Mouse (Mus musculus) embryonic facial prominence, embryonic 11.5 days (tissue): ENCODE measurements around the gene Bicra. TPM values are rescaled to one million over a fixed set of nuclear protein-coding genes. Genes with fewer than 3 reads are reported as not detected.

Experiments used
- ATAC-seq: fragments of 200-750 bp; cut with Nextera tagmentation; replicated peaks from 2 replicates; pipeline ENCODE4 v1.8.0; 2017; ENCODE audit warnings: low read depth; ENCODE audit not compliant: insufficient number of reproducible peaks, low FRiP score, low TSS enrichment
- DNase-seq: peaks from one replicate; pipeline ENCODE4 v3.0.0-alpha.2; 2015; ENCODE audit warnings: low spot score
- H3K27ac ChIP-seq: fragments of 300-500 bp; sonication (generic); replicated peaks from 2 replicates; pipeline ENCODE4 v1.5.1; 2014; ENCODE audit warnings: mild to moderate bottlenecking, low read depth, low read length, control low read depth
- H3K27me3 ChIP-seq: fragments of 300-500 bp; sonication (generic); 2 replicates; pipeline ENCODE4 v1.6.1; 2014; ENCODE audit warnings: mild to moderate bottlenecking, low read length, moderate library complexity, mixed read lengths; ENCODE audit not compliant: control insufficient read depth, insufficient read depth
- H3K36me3 ChIP-seq: fragments of 300-500 bp; sonication (generic); replicated peaks from 2 replicates; pipeline ENCODE4 v1.6.1; 2014; ENCODE audit warnings: low read depth, mild to moderate bottlenecking, low read length, moderate library complexity, mixed read lengths; ENCODE audit not compliant: control insufficient read depth, insufficient read depth
- H3K4me1 ChIP-seq: fragments of 300-500 bp; sonication (generic); 2 replicates; pipeline ENCODE4 v1.6.1; 2014; ENCODE audit warnings: low read length, mixed read lengths; ENCODE audit not compliant: control insufficient read depth, insufficient read depth
- H3K4me2 ChIP-seq: fragments of 300-500 bp; sonication (generic); 2 replicates; pipeline ENCODE4 v1.6.1; 2014; ENCODE audit warnings: low read depth, mild to moderate bottlenecking, control low read depth, low read length, moderate library complexity
- H3K4me3 ChIP-seq: fragments of 300-500 bp; sonication (generic); 2 replicates; pipeline ENCODE4 v1.5.1; 2014; ENCODE audit warnings: low read depth, low read length, control low read depth
- H3K9ac ChIP-seq: fragments of 300-500 bp; sonication (generic); replicated peaks from 2 replicates; pipeline ENCODE4 v1.6.1; 2014; ENCODE audit warnings: mild to moderate bottlenecking, control low read depth, low read length
- H3K9me3 ChIP-seq: fragments of 300-500 bp; sonication (generic); replicated peaks from 2 replicates; pipeline ENCODE4 v1.6.1; 2016; ENCODE audit warnings: mild to moderate bottlenecking, low read length, inconsistent platforms, mixed read lengths; ENCODE audit not compliant: control insufficient read depth
- WGBS: fragments of 180-500 bp; shearing (Covaris S2); extraction: QIAGEN DNeasy Blood & Tissue Kit; methylation state at CpG from one replicate; pipeline ENCODE4 v1.1.7; 2014; 5-methylcytosine and 5-hydroxymethylcytosine counted together
- polyA plus RNA-seq: library from polyadenylated mRNA; unstranded; fragments of >200 nt; fragmentation: Nextera tagmentation; extraction: Ambion mirVana; gene quantifications from 2 replicates; pipeline ENCODE4 v1.2.1, GENCODE M21; 2014

Bicra gene
- polyA plus RNA-seq, 1 experiment from 2014 or later, result 4.2 TPM

DNA sequence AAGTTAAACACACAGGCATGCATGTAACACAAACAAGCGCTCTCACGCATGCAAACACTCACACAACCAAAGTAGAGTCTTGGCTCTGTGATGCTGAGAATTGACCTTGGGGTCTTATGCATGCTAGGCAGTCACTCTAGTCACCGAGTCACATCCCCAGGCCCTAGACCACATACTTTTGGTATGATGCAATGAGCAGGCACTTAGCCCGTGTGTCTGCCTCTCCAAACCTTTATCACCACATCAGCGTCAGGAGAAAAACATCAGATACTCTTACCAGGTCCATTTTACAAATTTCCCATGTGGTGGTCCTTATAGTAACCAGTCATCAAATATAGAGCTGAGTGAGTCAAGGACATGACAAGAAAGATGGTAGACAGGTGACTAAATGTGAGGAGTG lies 37.1 kb downstream of the Bicra start:
- DNase-seq, result no peak
- H3K4me1 ChIP-seq, result no peaks in the 10 kb centered on the region
- no peak overlapping the region for H3K9ac ChIP-seq
- no peaks in the 10 kb centered on the region for H3K27me3 ChIP-seq
- H3K4me2 ChIP-seq, result no peak overlapping the region
- 85% methylated on average over 5 of the region's 5 CpGs for WGBS
- H3K9me3 ChIP-seq, result no peaks in the 10 kb centered on the region
- no peaks in the 10 kb centered on the region; the same call in 1 of the 2 replicates for H3K36me3 ChIP-seq
- no peak for ATAC-seq
- H3K27ac ChIP-seq, result no peak overlapping the region
- H3K4me3 ChIP-seq, result no peak overlapping the region

DNA sequence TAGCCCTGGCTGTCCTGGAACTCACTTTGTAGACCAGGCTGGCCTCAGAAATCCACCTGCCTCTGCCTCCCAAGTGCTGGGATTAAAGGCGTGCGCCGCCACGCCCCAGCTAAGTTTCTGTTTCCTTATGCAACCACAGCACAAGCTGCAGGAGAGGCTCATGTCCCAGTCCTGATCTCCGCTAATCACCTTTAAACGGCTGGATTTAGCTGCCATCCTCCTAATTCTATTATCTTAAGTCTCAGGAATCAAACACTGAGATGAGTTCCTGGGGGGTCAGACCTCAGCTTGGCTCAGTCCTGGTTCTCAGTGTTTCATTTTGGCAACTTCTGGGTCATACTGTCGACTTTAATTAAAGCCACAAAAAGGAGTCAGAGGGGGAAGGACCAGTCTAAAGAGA lies 38.1 kb downstream of the Bicra start:
- no peak overlapping the region for H3K4me2 ChIP-seq
- H3K4me1 ChIP-seq, result no peaks in the 10 kb centered on the region
- no peak for ATAC-seq
- whole genome bisulfite sequencing, result 86% methylated on average over 7 of the region's 7 CpGs
- H3K36me3 ChIP-seq, result no peaks in the 10 kb centered on the region; the same call in 1 of the 2 replicates
- H3K27ac ChIP-seq, result no peak overlapping the region
- H3K4me3 ChIP-seq, result no peak overlapping the region
- H3K27me3 ChIP-seq, result no peaks in the 10 kb centered on the region
- H3K9ac ChIP-seq, result no peak overlapping the region
- no peaks in the 10 kb centered on the region for H3K9me3 ChIP-seq
- no peak for DNase-seq

DNA sequence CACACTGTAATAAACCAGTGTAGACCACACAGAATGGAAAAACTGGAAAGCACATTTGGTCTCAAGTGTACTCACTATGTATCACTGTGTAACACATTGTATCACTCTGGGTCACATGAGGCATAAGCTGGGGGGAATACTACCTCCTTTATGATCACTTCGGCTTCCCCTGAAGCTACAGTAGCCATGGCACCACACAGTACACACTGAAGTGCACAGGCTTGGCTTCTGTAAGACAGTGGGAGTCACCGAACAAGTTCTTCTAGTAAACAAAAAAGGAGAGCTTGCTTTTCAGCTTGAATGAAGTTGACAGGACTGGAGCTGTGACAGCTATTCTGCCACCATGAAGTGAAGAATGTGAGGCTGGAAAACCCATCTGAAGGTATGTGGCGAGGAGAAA lies 42.7 kb downstream of the Bicra start:
- no peaks in the 10 kb centered on the region for H3K27me3 ChIP-seq
- DNase-seq (peak; percentile 15), ATAC-seq (no peak)
- H3K4me2 ChIP-seq, result no peak overlapping the region
- H3K4me1 ChIP-seq, result no peaks in the 10 kb centered on the region
- H3K4me3 ChIP-seq, result no peak overlapping the region
- no peak overlapping the region for H3K9ac ChIP-seq
- no peak overlapping the region for H3K27ac ChIP-seq
- WGBS, result 81% methylated on average over 3 of the region's 3 CpGs
- H3K9me3 ChIP-seq, result no peaks in the 10 kb centered on the region
- no peaks in the 10 kb centered on the region for H3K36me3 ChIP-seq

DNA sequence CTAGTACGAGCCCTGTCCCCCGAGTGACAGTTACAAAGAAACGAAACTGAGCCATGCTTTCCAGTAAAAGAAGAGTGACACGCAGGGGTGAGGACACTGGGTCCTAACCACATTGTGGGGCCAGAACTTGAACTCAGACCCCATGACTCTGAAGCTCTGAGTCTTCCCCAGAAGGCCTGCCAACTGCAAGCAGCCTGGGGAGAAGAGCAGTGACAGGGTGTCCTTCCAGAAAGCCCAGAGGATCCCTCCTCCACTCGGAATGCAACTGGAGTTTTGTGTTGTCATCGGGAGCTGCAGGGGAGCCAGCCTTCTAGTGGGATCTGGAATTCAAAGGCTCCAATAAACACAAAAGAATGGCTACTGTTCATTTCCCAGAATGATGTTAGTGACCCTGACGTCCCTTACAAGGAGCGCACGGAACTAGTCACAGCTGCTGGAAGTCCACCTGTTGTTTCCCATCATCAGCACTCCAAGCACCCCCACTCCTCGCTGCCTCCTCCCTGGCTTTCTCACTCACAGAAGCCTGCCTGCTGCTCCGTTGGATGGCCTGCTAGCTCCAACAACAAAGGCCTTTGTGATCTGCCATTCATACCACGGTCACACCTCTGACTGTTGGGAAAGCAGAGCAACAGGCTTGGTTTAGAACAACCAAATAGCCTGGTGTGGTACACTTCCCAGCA lies 43.4 kb downstream of the Bicra start:
- Histone ChIP-seq H3K4me1 (no peaks in the 10 kb centered on the region), H3K27me3 (no peaks in the 10 kb centered on the region), H3K9me3 (no peaks in the 10 kb centered on the region), H3K4me3 (no peak overlapping the region), H3K36me3 (no peaks in the 10 kb centered on the region), H3K4me2 (no peak overlapping the region), H3K9ac (no peak overlapping the region), H3K27ac (no peak overlapping the region)
- ATAC-seq, result no peak
- WGBS, result 69% methylated on average over 12 of the region's 12 CpGs
- no peak for DNase-seq

DNA sequence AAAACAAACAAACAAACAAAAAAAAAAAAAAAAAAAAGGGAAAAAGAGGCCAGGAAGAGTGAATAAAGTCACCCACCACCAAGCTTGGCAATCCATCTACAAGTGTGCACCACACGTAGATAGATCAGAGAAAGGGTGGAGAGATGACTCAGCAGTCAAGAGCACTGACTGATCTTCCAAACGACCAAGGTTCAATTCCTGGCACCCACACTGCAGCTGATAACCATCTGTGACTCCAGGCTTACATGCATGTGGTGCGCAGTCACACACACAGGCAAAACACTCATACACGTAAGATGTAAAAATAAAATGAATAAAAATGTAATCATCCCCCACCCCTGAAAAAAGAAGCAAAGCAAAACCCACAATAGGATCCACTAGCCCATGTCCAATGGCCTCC lies 44.7 kb downstream of the Bicra start:
- H3K4me2 ChIP-seq, result no peak overlapping the region
- WGBS, result 91% methylated on average over 4 of the region's 4 CpGs

DNA sequence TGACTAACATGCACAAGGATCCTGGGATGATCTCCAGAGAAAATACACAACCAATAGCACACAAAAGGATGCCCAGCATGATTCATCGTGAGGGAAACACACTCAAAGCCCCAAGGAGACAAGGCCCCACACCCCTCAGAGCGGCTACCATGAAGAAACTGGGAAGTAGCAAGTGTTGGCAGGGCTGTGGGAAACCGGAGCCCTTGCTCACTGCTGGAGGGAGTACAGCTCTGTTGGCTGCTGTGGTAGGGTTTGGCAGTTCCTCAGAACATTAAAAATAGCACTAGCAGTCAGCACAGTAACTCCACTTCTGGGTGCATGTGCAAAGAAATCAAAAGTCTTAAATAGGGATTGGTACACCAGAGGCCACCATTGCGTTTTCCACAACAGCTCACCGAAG lies 45.5 kb downstream of the Bicra start:
- H3K4me2 ChIP-seq, result no peak overlapping the region
- ATAC-seq (no peak), DNase-seq (no peak)
- no peak overlapping the region for H3K27ac ChIP-seq
- H3K9me3 ChIP-seq, result no peaks in the 10 kb centered on the region
- no peak overlapping the region for H3K9ac ChIP-seq
- H3K36me3 ChIP-seq, result no peaks in the 10 kb centered on the region; the same call in 1 of the 2 replicates
- H3K27me3 ChIP-seq, result no peaks in the 10 kb centered on the region
- WGBS, result 88% methylated on average over 5 of the region's 5 CpGs
- H3K4me1 ChIP-seq, result no peaks in the 10 kb centered on the region
- no peak overlapping the region for H3K4me3 ChIP-seq

More for the DNA sequence above, 44.7 kb downstream of the Bicra start:
- Histone ChIP-seq H3K9me3 (no peaks in the 10 kb centered on the region), H3K4me3 (no peak overlapping the region), H3K9ac (no peak overlapping the region), H3K27me3 (no peaks in the 10 kb centered on the region), H3K27ac (no peak overlapping the region), H3K4me1 (no peaks in the 10 kb centered on the region), H3K36me3 (no peaks in the 10 kb centered on the region)
- no peak for DNase-seq
- ATAC-seq, result no peak

DNA sequence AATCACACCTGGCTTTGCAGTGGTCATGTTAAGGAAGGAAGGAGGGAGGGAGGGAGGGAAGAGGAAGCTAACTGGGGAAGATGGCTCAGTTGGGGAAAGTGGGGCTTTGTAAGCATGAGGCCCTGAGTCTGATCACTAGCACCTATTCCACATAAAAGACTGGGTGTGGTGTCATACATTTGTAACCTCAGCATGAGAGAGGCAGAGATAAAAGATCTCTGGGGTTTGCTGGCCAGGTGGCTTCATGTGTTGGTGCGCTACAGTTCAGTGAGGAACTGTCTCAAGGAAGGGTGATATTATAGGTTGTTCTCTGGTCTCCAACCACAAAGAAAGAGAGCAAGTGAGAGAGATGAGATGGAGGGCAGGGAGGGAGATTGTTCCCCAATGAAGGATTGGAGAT lies 46.0 kb downstream of the Bicra start:
- no peaks in the 10 kb centered on the region for H3K9me3 ChIP-seq
- ATAC-seq, result no peak
- H3K4me3 ChIP-seq, result no peak overlapping the region
- no peak overlapping the region for H3K27ac ChIP-seq
- no peak overlapping the region for H3K9ac ChIP-seq
- H3K4me2 ChIP-seq, result no peak overlapping the region
- H3K4me1 ChIP-seq, result no peaks in the 10 kb centered on the region
- no peaks in the 10 kb centered on the region for H3K27me3 ChIP-seq
- H3K36me3 ChIP-seq, result no peaks in the 10 kb centered on the region; the same call in 1 of the 2 replicates
- DNase-seq, result no peak
- 96% methylated on average over 1 of the region's 1 CpGs for WGBS

DNA sequence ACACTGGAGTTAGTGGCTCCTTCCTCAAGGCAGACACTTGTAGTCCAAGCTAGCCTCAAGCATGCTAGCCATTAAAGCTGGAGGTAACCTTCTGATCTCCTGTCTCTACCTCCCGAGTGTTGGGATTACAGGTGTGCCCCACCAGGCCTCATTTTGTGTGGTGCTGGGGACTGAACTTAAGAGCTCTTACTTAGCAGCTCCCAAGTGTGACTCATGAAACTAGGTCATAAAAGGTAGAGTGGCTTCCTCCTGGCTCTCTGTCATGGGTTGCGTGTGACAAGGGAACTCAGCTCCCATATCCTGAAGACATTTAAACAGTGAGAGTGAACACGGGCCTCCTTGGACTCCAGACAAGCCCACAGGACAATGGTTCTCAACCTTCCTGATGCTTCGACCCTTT lies 53.9 kb downstream of the Bicra start:
- Histone ChIP-seq H3K27me3 (no peaks in the 10 kb centered on the region), H3K4me3 (no peak overlapping the region), H3K36me3 (peaks cover 5% of the 10 kb centered on the region), H3K27ac (no peak overlapping the region), H3K4me2 (no peak overlapping the region), H3K4me1 (no peaks in the 10 kb centered on the region), H3K9ac (no peak overlapping the region), H3K9me3 (no peaks in the 10 kb centered on the region)
- ATAC-seq, result no peak
- no peak for DNase-seq
- 94% methylated on average over 4 of the region's 4 CpGs for WGBS
